Mouse (Mus musculus): Measurements from ENCODE around the gene Madd. TPM values are rescaled to one million over a fixed set of nuclear protein-coding genes. Genes with fewer than 3 reads are reported as not detected.

Gene Madd
- 1 to 10 TPM; 3.6 to 3.9 TPM for total RNA-seq (2021)
- long read RNA-seq, experiment 1, result 0 reads
- long read RNA-seq, experiment 2, partial matches to known transcripts, result 0 of 1 reads
- long read RNA-seq, experiment 2, other reads (novel, unspliced or antisense), result 1 of 1 reads

DNA sequence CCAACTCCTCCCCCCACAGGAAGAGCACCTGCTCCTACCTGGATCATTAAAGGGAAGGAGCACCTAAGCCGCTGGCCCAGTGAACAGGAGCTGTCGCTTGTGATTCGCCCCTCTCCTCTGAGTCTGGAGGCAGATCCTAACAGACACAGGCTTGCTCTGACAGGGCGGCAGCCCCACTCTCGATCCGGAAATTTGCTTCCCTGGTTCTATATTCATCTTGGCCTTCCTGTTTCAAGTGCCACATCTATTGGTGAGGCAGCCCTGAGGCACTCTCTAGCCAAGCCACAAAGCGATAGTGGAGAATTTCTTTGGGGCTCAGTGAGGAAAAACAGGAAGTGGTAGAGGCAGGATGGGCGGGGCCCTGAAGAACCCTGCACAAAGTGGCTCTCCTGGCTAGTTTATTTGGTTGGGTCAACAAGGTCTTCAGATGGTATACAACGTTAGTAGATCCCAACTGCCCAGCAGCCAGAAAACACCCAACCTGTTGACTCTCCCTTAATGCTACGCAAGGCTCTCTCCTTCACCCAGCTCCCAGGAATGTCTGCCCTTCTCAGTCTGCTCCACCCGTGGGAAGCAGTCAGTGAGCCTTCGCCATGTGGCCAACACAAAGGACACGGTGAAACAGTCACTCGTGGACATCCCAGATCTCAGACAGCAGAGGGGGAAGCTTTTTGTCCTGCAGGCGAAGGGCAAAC, at the start of gene Madd:
Gene Madd, minus strand, starts transcription at position 127 of the 695 bp plus-strand sequence.
- peak; percentile 34 for DNase-seq

DNA sequence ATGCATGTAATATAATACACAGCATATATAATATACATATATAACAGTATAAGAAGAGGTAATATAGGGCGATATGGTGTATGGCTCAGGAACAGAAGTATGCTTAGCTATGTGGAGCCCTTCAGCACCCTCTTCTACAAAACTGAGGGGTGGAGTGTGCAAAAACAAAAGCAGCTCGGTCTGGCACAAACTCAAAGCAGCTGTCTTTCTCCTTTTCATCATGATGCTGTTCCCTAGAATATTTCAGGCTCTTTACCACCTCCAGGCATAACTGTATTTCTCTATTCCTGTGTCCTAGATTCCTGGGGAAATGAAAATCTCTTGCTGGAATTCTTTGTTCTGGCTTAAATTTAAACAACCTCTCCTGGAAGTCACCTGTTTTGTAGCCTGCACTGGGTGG, 46.1 kb upstream of the Madd start:
- DNase-seq, result no peak

DNA sequence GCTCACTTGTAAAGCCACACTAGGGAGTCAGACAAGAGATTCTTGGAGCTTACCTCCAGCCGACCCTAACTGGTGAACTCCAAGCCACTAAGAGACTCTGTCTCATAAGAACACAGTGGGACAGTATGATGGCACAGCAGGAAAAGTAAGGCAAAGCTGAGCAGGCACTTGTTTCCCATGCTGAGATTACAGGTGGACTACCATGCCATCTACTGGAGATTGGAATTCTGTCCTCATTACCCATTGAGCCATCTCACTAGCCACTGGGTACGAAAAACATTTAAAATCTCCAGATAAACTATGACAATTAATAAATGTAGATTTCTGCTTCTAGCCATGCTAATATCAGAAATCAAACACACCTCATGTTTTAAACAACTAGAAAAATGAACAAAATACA, 40.0 kb upstream of the Madd start:
- no peak for DNase-seq

DNA sequence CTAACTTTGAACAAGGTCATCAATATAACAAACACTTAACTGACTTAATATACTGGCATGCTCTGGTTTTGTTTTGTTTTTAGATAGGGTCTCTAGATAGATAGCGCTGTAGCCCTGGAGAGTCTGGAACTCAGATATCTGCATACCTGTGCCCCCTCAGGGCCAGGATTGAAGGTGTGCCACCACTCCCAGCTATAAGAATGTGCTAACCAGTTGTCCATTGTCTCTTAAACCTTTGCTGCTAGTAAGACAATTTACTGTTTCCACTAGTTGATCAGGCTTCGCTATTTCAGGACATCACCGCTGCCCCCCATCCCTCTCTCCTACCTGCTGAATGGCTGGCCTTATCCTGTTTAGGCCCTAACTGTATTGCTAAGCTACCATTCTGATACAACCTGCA, 36.9 kb upstream of the Madd start:
- DNase-seq, result no peak

- no peak for DNase-seq
Observed at GRCm38 (mm10) chr2:91217032-91217431, 33.4 kb upstream of the Madd start.

- no peak for DNase-seq
Observed at GRCm38 (mm10) chr2:91213311-91213710, 29.7 kb upstream of the Madd start.

- DNase-seq, result no peak
Observed at GRCm38 (mm10) chr2:91206254-91206775, 22.7 kb upstream of the Madd start.

- DNase-seq, result no peak
Observed at GRCm38 (mm10) chr2:91202972-91203656, 19.5 kb upstream of the Madd start.

- DNase-seq, result peak; percentile 91
Observed at GRCm38 (mm10) chr2:91202222-91202971, 18.8 kb upstream of the Madd start, which contains the start of the genes Nr1h3 and Acp2. Gene Nr1h3, minus strand, starts transcription at chr2:91202834. Gene Acp2, plus strand, starts transcription at chr2:91202885.

DNA sequence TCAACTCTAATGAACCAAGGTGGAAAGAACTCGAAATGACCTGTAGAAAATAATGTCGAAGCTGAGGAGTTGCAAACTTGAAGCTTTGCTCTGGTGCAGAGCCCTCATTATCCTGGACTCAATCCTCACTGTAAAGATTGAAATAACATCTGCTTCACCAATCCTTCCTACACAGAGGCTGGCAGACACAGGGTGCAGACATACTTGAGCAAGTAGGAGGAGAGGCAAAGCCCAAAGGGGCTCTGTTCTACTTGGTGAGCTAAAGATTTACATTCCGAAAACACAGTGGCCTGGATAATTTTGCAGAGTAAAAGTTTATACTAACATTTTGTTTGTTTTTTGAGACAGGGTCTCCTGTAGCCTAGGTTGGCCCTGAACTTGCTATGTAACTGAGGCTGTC, 15.3 kb upstream of the Madd start:
- DNase-seq, result no peak

- DNase-seq, result peak; percentile 34
Observed at GRCm38 (mm10) chr2:91196577-91197001, 13.0 kb upstream of the Madd start.

- DNase-seq, result peak; percentile 89
Observed at GRCm38 (mm10) chr2:91194624-91195332, 11.1 kb upstream of the Madd start.

GRCm38 (mm10) chr2:91190501-91190900, 6.9 kb upstream of the Madd start:
- DNase-seq, result no peak

GRCm38 (mm10) chr2:91187431-91187830, 3.8 kb upstream of the Madd start:
- no peak for DNase-seq

DNA sequence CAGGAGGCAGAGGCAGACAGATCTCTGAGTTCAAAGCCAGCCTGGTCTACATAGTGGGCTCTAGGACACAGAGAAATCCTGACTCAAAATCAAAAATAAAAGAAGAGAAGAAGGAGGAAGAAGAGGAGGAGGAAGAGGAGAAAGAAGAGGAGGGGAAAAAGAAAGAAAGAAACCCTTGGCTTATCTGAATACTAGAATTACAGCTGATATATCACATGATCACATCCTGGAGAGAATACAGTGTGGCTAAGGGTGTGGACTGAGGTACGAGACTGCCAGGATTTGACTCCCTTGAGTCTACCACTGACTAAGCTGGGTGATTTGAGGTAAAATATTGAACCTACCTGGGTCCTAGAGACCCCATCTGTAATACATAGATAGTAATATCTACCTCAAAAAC, 2.6 kb upstream of the Madd start:
- DNase-seq, result no peak

- DNase-seq, result peak; percentile 88
Observed at GRCm38 (mm10) chr2:91183148-91183513, 506 bp downstream of the Madd start.

- DNase-seq, result peak; percentile 69
Observed at GRCm38 (mm10) chr2:91182405-91183147, 1.1 kb downstream of the Madd start.

GRCm38 (mm10) chr2:91182016-91182404, 1.6 kb downstream of the Madd start:
- no peak for DNase-seq

- DNase-seq, result no peak
Observed at GRCm38 (mm10) chr2:91180706-91181105, 2.9 kb downstream of the Madd start.

- DNase-seq, result no peak
Observed at GRCm38 (mm10) chr2:91179825-91180224, 3.8 kb downstream of the Madd start.

GRCm38 (mm10) chr2:91176234-91176633, 7.4 kb downstream of the Madd start:
- no peak for DNase-seq

Data from gastrocnemius, postnatal 25 days (tissue).